Mouse (Mus musculus): ENCODE measurements around the gene Hoxa7.

GRCm38 (mm10) chr6:52220003-52220864, 1.4 kb downstream of the Hoxa7 start:
- TF ChIP-seq CTCF (IDR thresholded peaks at IDR 0.05) (no peak), EP300 (IDR thresholded peaks at IDR 0.05; ENCODE audit: insufficient read depth, low read depth, low read length) (no peak)
